Mouse (Mus musculus): ENCODE measurements around the gene Cnr2.

- TF ChIP-seq CTCF (IDR thresholded peaks at IDR 0.05; ENCODE audit: control insufficient read depth, insufficient read depth, insufficient read length) (no peak), MYOG (IDR thresholded peaks at IDR 0.05; ENCODE audit: control insufficient read depth, extremely low read depth, insufficient read length) (no peak), MAX (IDR thresholded peaks at IDR 0.05) (no peak), CEBPB (IDR thresholded peaks at IDR 0.05; ENCODE audit: low read depth) (no peak)
Observed at GRCm38 (mm10) chr4:135851942-135852341, 43.3 kb upstream of the Cnr2 start.

Measured in C2C12 (cell line).